Mouse (Mus musculus) myocyte (in vitro differentiated cells): Measurements from ENCODE around the gene Rassf1.

Source experiments
- CEBPB ChIP-seq: IDR thresholded peaks from 2 replicates; pipeline ENCODE4 v1.6.1; 2011; ENCODE audit warnings: mild to moderate bottlenecking, moderate library complexity; ENCODE audit not compliant: poor library complexity, insufficient read depth, severe bottlenecking
- E2F4 ChIP-seq: IDR thresholded peaks from one replicate; pipeline ENCODE4 v1.6.1; 2011; ENCODE audit warnings: mild to moderate bottlenecking, control low read depth, moderate library complexity; ENCODE audit not compliant: insufficient read depth
- MAX ChIP-seq: IDR thresholded peaks from one replicate; pipeline ENCODE4 v1.6.1; 2011; ENCODE audit warnings: low read depth, mild to moderate bottlenecking, control low read depth
- MYOD1 ChIP-seq, 3 experiments: IDR thresholded peaks; one replicate each; pipeline ENCODE4 v1.6.1; 2011; ENCODE audit warnings: control low read depth in 2 of 3, low read depth in 2 of 3, mild to moderate bottlenecking in 2 of 3, moderate library complexity in 1 of 3; ENCODE audit not compliant: insufficient read length in 2 of 3, control insufficient read depth in 1 of 3
- MYOG ChIP-seq, 3 experiments: IDR thresholded peaks; one replicate each; pipeline ENCODE4 v1.6.1; 2011; ENCODE audit warnings: control low read depth in 2 of 3, low read depth in 2 of 3, mild to moderate bottlenecking in 2 of 3; ENCODE audit not compliant: insufficient read length in 2 of 3, control insufficient read depth in 1 of 3, insufficient read depth in 1 of 3
- POLR2A ChIP-seq: IDR thresholded peaks from one replicate; pipeline ENCODE4 v1.6.1; 2011; ENCODE audit warnings: low read depth, mild to moderate bottlenecking, control low read depth, moderate library complexity; ENCODE audit not compliant: insufficient read length
- POLR2AphosphoS2 ChIP-seq: IDR thresholded peaks from one replicate; pipeline ENCODE4 v1.6.1; 2011; ENCODE audit warnings: low read depth, control low read depth; ENCODE audit not compliant: insufficient read length
- SRF ChIP-seq: IDR thresholded peaks from one replicate; pipeline ENCODE4 v1.6.1; 2011; ENCODE audit warnings: low read depth; ENCODE audit not compliant: control insufficient read depth, insufficient read length
- TCF12 ChIP-seq: IDR thresholded peaks from one replicate; pipeline ENCODE4 v1.6.1; 2011; ENCODE audit warnings: mild to moderate bottlenecking, control low read depth; ENCODE audit not compliant: poor library complexity, insufficient read depth, severe bottlenecking
- TCF3 ChIP-seq: IDR thresholded peaks from one replicate; pipeline ENCODE4 v1.6.1; 2011; ENCODE audit warnings: low read depth, control low read depth; ENCODE audit not compliant: insufficient read length
- USF1 ChIP-seq: IDR thresholded peaks from one replicate; pipeline ENCODE4 v1.6.1; 2011; ENCODE audit warnings: low read depth, mild to moderate bottlenecking, control low read depth, moderate library complexity

DNA sequence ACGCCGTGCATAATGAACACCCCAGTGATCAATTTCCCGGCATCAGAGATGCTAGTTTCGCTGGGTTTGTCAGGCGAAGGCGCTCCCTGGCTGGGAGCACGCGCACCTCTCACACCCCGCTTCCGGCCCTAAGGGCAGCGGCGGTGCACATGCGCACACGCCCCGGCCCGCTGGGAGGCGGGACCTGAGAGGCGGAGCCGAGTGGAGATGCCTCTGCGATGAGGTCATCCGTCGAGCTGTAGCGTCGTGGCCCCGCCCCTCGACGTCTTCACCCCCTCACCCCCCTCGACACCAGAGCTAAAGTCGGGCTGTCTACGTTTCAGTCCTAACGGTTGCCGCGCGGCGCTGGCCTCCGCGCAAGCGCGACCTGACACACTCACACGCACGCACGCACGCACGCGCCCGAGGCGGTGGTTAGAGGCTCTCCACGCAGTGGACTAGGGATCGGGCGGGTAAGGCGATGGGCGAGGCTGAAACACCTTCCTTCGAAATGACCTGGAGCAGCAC, 3.0 kb downstream of the Rassf1 start:
- TF ChIP-seq POLR2A, result peak; percentile 86
- no peak for TF ChIP-seq TCF12
- TF ChIP-seq MYOG (IDR thresholded peaks at IDR 0.05; ENCODE audit: control insufficient read depth in 1 of 3, insufficient read depth in 1 of 3, insufficient read length in 2 of 3, low read depth in 2 of 3), result peak in 1 of 3 experiments; percentile 1
- no peak for TF ChIP-seq TCF3
- no peak for TF ChIP-seq USF1
- peak in 1 of 3 experiments; percentile 2 for TF ChIP-seq MYOD1 (IDR thresholded peaks at IDR 0.05; ENCODE audit: control insufficient read depth in 1 of 3, insufficient read length in 2 of 3, low read depth in 2 of 3)
- TF ChIP-seq MAX, result no peak
- no peak for TF ChIP-seq E2F4
- no peak for TF ChIP-seq CEBPB
- peak; percentile 93 for TF ChIP-seq POLR2AphosphoS2
- TF ChIP-seq SRF, result no peak
